Mouse (Mus musculus) skeletal muscle tissue, adult 2 months (tissue): ENCODE results near the gene Efs.

Source experiments
- DNase-seq: peaks from one replicate; pipeline ENCODE4 v3.0.0-alpha.2; 2012; ENCODE audit warnings: low read depth, low spot score

Gene Efs

DNA sequence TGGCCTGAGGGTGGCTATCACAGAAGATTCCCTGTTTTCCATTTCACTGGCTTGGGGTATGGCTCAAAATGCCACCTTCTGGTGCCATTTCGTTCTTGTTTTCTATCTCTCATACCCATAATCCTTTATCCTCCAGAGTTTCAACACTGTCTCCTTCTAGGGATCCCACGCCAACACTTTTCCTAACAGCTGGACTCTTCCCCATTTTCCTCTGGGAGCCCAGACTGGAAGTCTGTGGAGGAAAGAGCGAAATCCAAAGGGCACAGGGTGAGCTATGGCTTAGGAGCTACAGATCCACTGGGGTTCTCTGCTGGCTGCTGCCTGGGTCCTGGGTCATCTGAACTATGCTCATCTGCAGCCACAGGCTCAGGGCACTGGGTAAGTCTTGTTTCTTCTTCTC lies 51.8 kb downstream of the Efs start:
- DNase-seq = no peak

DNA sequence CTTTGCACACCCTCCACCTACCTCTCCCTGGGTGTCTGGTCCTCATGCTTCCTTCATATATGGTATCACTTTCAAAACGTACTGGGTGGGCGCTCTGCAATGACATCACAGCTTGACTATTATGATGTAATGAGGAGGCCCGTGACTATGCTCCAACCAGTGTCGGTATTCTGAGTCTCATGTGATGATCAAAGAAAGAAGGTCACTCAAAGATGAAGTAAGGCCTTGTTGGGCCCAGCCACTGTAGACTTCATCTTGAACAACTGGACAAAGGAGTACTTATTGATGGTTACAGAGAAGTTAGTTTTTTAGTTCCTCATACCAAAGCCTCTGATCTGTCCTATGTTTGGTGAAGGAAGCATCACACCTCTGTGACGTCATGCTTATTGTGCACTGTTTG lies 55.1 kb downstream of the Efs start, which contains the start of gene Homez:
Homez (minus strand) TSS at position 101 of the 400 bp plus-strand sequence.
- DNase-seq = no peak

DNA sequence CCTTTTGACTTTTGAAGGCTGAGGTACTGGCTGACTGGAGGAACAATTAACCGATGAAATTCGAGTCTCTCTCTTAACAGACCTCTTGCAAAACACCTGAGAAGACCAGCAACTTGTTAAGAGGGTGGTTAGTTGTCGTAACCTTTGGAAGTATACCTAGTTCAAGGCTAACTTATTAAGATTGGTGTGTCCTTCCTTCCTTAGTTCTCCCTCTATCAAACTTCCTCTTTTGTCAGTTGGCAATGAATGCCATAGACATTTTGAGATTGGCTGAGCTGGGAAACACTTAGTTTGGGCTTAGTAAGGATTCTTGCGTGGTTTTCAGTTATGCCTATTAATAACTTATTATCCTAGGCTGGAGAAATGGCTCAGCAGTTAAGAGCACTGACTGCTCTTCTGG lies 57.9 kb downstream of the Efs start:
- DNase-seq = no peak

DNA sequence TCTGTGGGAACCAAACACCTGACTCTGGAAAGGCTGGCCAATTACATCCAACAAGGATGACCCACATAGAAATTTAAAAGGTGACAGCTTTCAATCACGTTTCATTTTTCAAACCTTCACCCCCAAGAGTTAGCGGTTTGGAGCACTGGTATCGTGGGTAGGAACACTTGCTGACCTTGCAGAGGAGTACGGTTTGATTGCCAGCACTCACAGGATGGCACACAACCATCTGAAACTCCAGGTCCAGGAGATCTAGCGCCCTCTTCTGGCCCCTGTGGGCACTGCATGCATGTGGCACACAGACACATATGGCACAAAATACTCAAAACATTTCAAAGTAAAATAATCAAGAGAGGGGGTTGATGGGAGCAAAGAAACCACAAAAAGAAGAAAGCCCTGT lies 59.0 kb downstream of the Efs start:
- no peak for DNase-seq
